Mouse (Mus musculus) lung, adult 2 months (tissue): ENCODE results near the gene Oaf. TPM values are rescaled to one million over a fixed set of nuclear protein-coding genes. Genes with fewer than 3 reads are reported as not detected.

Source experiments
- DNase-seq: peaks from one replicate; pipeline ENCODE4 v3.0.0; 2022
- H3K4me1 ChIP-seq: fragments of 200-500 bp; 2 replicates; pipeline ENCODE4 v1.6.1; 2011; ENCODE audit warnings: low read length; ENCODE audit not compliant: control insufficient read depth, insufficient read depth
- H3K4me3 ChIP-seq: fragments of 200-500 bp; replicated peaks from 2 replicates; pipeline ENCODE3; 2011; ENCODE audit warnings: low read depth, mild to moderate bottlenecking, control low read depth, low read length; ENCODE audit errors: extremely low read depth
- CTCF ChIP-seq: fragments of 200-500 bp; IDR thresholded peaks from 2 replicates; pipeline ENCODE4 v1.5.1; 2011; ENCODE audit warnings: mild to moderate bottlenecking, low read length, control low read depth; ENCODE audit not compliant: insufficient read depth
- POLR2A ChIP-seq: fragments of 200-500 bp; IDR thresholded peaks from 2 replicates; pipeline ENCODE4 v1.6.1; 2011; ENCODE audit warnings: low read depth, mild to moderate bottlenecking, control low read depth, low read length, borderline replicate concordance; ENCODE audit errors: extremely low read depth
- WGBS: fragments of 180-500 bp; shearing (Covaris S2); methylation state at CpG from one replicate; pipeline ENCODE4 v1.1.7; 2018; 5-methylcytosine and 5-hydroxymethylcytosine counted together
- polyA plus RNA-seq: library from polyadenylated mRNA; depleted of rRNA; stranded (reverse); fragments of >200 nt; gene quantifications from 2 replicates; pipeline ENCODE4 v1.2.3, GENCODE M21; 2012

The Oaf gene
- polyA plus RNA-seq, 1 experiment, result 10.1 TPM

DNA sequence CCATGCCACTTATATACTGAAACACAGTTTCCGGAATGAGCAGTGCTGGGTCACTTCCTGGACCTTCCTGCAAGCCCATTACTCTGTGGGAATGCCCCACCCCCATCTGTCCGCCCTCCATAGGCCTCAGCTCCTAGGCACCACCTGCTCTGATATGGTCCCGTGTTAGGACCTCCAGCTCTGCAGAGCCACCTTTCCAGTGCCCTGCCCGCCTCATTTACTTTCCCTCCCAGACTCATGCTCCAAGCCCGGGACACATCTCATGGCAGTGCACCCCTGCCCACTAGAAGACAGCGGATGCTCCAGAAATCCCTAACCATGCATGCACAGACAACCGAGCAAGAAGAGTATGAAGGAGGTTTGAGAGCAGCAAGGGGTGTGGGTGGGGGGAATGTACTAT, 9.7 kb downstream of the Oaf start:
- DNase-seq, result no peak
- no peak for TF ChIP-seq CTCF
- no peak for TF ChIP-seq POLR2A
- no peak overlapping the region for H3K4me3 ChIP-seq
- WGBS, result 87% methylated on average over 7 of the region's 7 CpGs
- peaks cover 7% of the 10 kb centered on the region; the same call in 1 of the 2 replicates for H3K4me1 ChIP-seq

- peaks cover 7% of the 10 kb centered on the region; the same call in 1 of the 2 replicates for H3K4me1 ChIP-seq
- TF ChIP-seq CTCF (no peak), POLR2A (no peak)
- 93% methylated on average over 10 of the region's 10 CpGs for WGBS
Observed at GRCm38 (mm10) chr9:43229398-43229895, 10.3 kb downstream of the Oaf start.

GRCm38 (mm10) chr9:43228745-43229144, 11.0 kb downstream of the Oaf start:
- no peak for DNase-seq
- no peak overlapping the region for H3K4me3 ChIP-seq
- TF ChIP-seq POLR2A (no peak), CTCF (no peak)
- 83% methylated on average over 2 of the region's 2 CpGs for WGBS
- H3K4me1 ChIP-seq, result peaks cover 7% of the 10 kb centered on the region; the same call in 1 of the 2 replicates

More at GRCm38 (mm10) chr9:43229398-43229895, 10.3 kb downstream of the Oaf start:
- DNase-seq, result no peak
- no peak overlapping the region for H3K4me3 ChIP-seq

- TF ChIP-seq CTCF, result no peak
- no peak for TF ChIP-seq POLR2A
- WGBS, result 77% methylated on average over 8 of the region's 8 CpGs
- no peak for DNase-seq
- Histone ChIP-seq H3K4me3 (no peak overlapping the region), H3K4me1 (peaks cover 7% of the 10 kb centered on the region; the same call in 1 of the 2 replicates)
Observed at GRCm38 (mm10) chr9:43227626-43228025, 12.1 kb downstream of the Oaf start.

- Histone ChIP-seq H3K4me3 (no peak overlapping the region), H3K4me1 (peaks cover 5% of the 10 kb centered on the region; the same call in 1 of the 2 replicates)
- no peak for TF ChIP-seq POLR2A
- no peak for TF ChIP-seq CTCF
- WGBS, result 64% methylated on average over 9 of the region's 9 CpGs
- DNase-seq, result no peak
Observed at GRCm38 (mm10) chr9:43226573-43227160, 13.0 kb downstream of the Oaf start.

- WGBS, result 33% methylated on average over 2 of the region's 2 CpGs
- Histone ChIP-seq H3K4me3 (no peak overlapping the region), H3K4me1 (no peaks in the 10 kb centered on the region; the same call in 1 of the 2 replicates)
- TF ChIP-seq POLR2A (no peak), CTCF (no peak)
- DNase-seq, result no peak
Observed at GRCm38 (mm10) chr9:43225481-43225880, 14.2 kb downstream of the Oaf start.

- TF ChIP-seq CTCF (no peak), POLR2A (no peak)
- Histone ChIP-seq H3K4me3 (no peak overlapping the region), H3K4me1 (no peaks in the 10 kb centered on the region; the same call in 1 of the 2 replicates)
- WGBS, result 55% methylated on average over 11 of the region's 11 CpGs
- no peak for DNase-seq
Observed at GRCm38 (mm10) chr9:43224771-43225355, 14.8 kb downstream of the Oaf start.

DNA sequence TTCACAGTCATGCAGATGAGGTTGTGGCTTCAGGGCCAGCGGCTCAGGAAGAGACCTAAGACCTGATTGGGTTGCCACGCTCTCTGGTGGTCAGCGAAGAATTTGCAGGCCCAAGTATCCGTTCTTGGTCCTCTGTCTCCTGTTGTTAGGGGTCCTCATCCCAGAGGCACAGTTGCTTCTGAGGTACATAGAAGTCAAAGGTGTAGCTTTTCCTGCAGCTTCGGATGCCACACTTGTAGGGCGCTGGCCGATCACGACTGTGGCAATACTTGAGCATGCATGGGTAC, 17.3 kb downstream of the Oaf start:
- TF ChIP-seq POLR2A (no peak), CTCF (no peak)
- Histone ChIP-seq H3K4me1 (no peaks in the 10 kb centered on the region; the same call in 1 of the 2 replicates), H3K4me3 (no peak overlapping the region)
- DNase-seq, result no peak
- WGBS, result 77% methylated on average over 8 of the region's 8 CpGs

GRCm38 (mm10) chr9:43221643-43222428, 17.9 kb downstream of the Oaf start:
- TF ChIP-seq CTCF (peak; percentile 88), POLR2A (no peak)
- no peak overlapping the region for H3K4me3 ChIP-seq
- peak; percentile 79 for DNase-seq
- H3K4me1 ChIP-seq, result no peaks in the 10 kb centered on the region; the same call in 1 of the 2 replicates
- WGBS, result 52% methylated on average over 18 of the region's 18 CpGs

DNA sequence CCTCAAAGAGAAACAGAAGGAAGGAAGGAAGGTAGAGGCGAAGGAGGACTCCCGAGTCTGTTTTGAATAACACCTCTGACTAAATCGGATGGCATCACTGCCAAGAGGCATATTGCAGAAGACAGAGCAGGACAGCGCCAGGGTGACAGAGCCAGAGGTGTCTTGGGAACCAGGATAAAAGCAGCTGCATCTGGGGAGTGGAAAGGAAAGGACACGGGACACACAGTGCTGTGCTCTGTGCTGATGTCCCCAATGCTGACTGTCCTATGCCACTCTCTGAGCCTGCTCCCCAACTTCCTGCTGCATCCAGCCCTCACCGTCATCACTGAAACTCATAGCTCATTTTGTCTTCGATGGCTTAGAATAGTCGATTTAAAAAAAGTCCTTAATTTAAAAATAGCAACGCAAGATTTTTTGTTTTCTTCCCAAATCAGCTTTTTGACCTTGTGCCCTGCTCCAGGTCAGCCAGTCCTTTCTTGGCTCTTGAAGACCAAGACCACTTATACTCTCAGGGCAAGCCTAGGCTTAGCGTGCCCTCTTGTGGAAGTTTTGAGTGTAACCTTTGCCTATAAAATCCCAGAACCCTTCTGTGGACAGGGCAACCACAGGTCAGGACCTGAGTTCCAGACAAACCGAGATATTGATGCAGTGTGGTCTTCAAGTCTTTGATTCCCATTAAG, 28.8 kb downstream of the Oaf start:
- H3K4me3 ChIP-seq, result no peak overlapping the region
- no peak for TF ChIP-seq POLR2A
- TF ChIP-seq CTCF, result peak; percentile 49
- 18% methylated on average over 11 of the region's 11 CpGs for WGBS
- DNase-seq, result peak; percentile 39
- no peaks in the 10 kb centered on the region; the same call in 1 of the 2 replicates for H3K4me1 ChIP-seq
